Mouse (Mus musculus) liver, embryonic 14.5 days (tissue): ENCODE data around the gene Pde6b. TPM values are rescaled to one million over a fixed set of nuclear protein-coding genes. Genes with fewer than 3 reads are reported as not detected.
A peak's percentile ranks its signal among the peaks of the same experiment; 100 is the strongest.

ENCODE experiments used
- ATAC-seq: fragments of 200-750 bp; cut with Nextera tagmentation; 2 replicates; pipeline ENCODE4 v1.8.0; 2017; ENCODE audit warnings: moderate number of reproducible peaks, mild to moderate bottlenecking, moderate library complexity; ENCODE audit not compliant: insufficient read depth
- DNase-seq, 3 experiments: peaks; one replicate each; pipeline ENCODE4 v3.0.0-alpha.2; 2012 to 2013; ENCODE audit warnings: low read depth in 3 of 3, low spot score in 3 of 3
- H3K27ac ChIP-seq: fragments of 300-500 bp; sonication (generic); 2 replicates; pipeline ENCODE4 v1.5.1; 2014; ENCODE audit warnings: moderate library complexity, mild to moderate bottlenecking, control low read depth, inconsistent platforms
- H3K27me3 ChIP-seq: fragments of 300-500 bp; sonication (generic); 2 replicates; pipeline ENCODE4 v1.6.1; 2014; ENCODE audit warnings: mild to moderate bottlenecking, low read length, moderate library complexity; ENCODE audit not compliant: control insufficient read depth, insufficient read depth
- H3K36me3 ChIP-seq: fragments of 300-500 bp; sonication (generic); replicated peaks from 2 replicates; pipeline ENCODE4 v1.6.1; 2014; ENCODE audit warnings: low read depth; ENCODE audit not compliant: control insufficient read depth, insufficient read depth
- H3K4me1 ChIP-seq, 2 experiments: fragments of 200-500 bp in 1 of 2; fragments of 300-500 bp in 1 of 2; sonication (generic) in 1 of 2; replicated peaks; 2 replicates each; pipeline ENCODE4 v1.6.1; 2012 to 2014; ENCODE audit warnings: antibody characterized with exemption in 1 of 2, inconsistent platforms in 1 of 2, low read length in 1 of 2; ENCODE audit not compliant: control insufficient read depth in 2 of 2, insufficient read depth in 2 of 2
- H3K4me2 ChIP-seq: fragments of 300-500 bp; sonication (generic); 2 replicates; pipeline ENCODE4 v1.6.1; 2014; ENCODE audit warnings: low read depth, mild to moderate bottlenecking, control low read depth, moderate library complexity
- H3K4me3 ChIP-seq, 2 experiments: fragments of 200-500 bp in 1 of 2; fragments of 300-500 bp in 1 of 2; sonication (generic) in 1 of 2; 2 replicates each; pipeline ENCODE4 v1.5.1; 2012 to 2014; ENCODE audit warnings: low read depth in 2 of 2, low read length in 2 of 2, mild to moderate bottlenecking in 2 of 2, control low read depth in 1 of 2, inconsistent platforms in 1 of 2, moderate library complexity in 1 of 2; ENCODE audit not compliant: insufficient read depth in 1 of 2
- H3K9ac ChIP-seq: fragments of 300-500 bp; sonication (generic); replicated peaks from 2 replicates; pipeline ENCODE4 v1.6.1; 2014; ENCODE audit warnings: mild to moderate bottlenecking, control low read depth, moderate library complexity
- H3K9me3 ChIP-seq: fragments of 300-500 bp; sonication (generic); 2 replicates; pipeline ENCODE4 v1.6.1; 2016; ENCODE audit warnings: low read length, mixed read lengths; ENCODE audit not compliant: control insufficient read depth
- CTCF ChIP-seq: IDR thresholded peaks from 2 replicates; pipeline ENCODE4 v1.5.1; 2016; ENCODE audit warnings: antibody characterized with exemption, low read depth, control low read depth
- EP300 ChIP-seq: IDR thresholded peaks from 2 replicates; pipeline ENCODE4 v1.6.1; 2016; ENCODE audit warnings: antibody characterized with exemption, low read depth
- WGBS: fragments of 180-500 bp; shearing (Covaris S2); extraction: QIAGEN DNeasy Blood & Tissue Kit; methylation state at CpG from one replicate; pipeline ENCODE4 v1.1.7; 2014; ENCODE audit not compliant: insufficient replicate concordance; 5-methylcytosine and 5-hydroxymethylcytosine counted together
- polyA plus RNA-seq, 2 experiments: library from polyadenylated mRNA; depleted of rRNA in 1 of 2; stranded (reverse) in 1 of 2; unstranded in 1 of 2; fragments of >200 nt; fragmentation: Nextera tagmentation in 1 of 2; extraction: Ambion mirVana in 1 of 2; gene quantifications; 2 replicates each; pipeline versions ENCODE4 v1.2.1 to v1.2.3; 2012 to 2014

Gene Pde6b
- polyA plus RNA-seq, 2 experiments: 0.09 TPM; not detected in 1

DNA sequence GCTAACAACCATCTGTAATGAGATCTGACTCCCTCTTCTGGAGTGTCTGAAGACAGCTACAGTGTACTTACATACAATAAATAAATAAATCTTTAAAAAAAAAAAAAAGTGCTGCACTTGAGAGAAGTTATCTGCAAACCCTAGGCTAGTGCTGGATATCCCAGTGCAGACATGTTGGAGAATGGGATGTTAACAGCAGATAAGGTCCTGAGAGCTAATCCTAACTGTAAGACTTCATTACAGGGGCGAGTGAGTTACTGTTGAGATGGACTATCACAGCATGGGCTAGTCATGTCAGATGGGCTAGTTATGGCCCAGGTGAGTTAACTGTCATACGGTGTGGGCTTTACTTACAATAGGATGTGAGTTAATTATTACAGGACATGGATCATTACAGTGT lies 34.1 kb upstream of the Pde6b start:
- H3K36me3 ChIP-seq: no peaks in the 10 kb centered on the region
- no peak overlapping the region for H3K9ac ChIP-seq
- no peak overlapping the region for H3K27ac ChIP-seq
- no peak for DNase-seq
- peaks cover 0 to 2% of the 10 kb centered on the region in 2 experiments; a peak in 1 of 4 replicates for H3K4me1 ChIP-seq
- ATAC-seq: peak; percentile 61
- no peaks in the 10 kb centered on the region for H3K9me3 ChIP-seq
- TF ChIP-seq EP300 (peak; percentile 23; the same call in 1 of the 2 replicates), CTCF (no peak)
- H3K27me3 ChIP-seq: no peaks in the 10 kb centered on the region
- no peak overlapping the region for H3K4me2 ChIP-seq
- 41% methylated on average over 2 of the region's 2 CpGs for WGBS
- H3K4me3 ChIP-seq: no peak overlapping the region

DNA sequence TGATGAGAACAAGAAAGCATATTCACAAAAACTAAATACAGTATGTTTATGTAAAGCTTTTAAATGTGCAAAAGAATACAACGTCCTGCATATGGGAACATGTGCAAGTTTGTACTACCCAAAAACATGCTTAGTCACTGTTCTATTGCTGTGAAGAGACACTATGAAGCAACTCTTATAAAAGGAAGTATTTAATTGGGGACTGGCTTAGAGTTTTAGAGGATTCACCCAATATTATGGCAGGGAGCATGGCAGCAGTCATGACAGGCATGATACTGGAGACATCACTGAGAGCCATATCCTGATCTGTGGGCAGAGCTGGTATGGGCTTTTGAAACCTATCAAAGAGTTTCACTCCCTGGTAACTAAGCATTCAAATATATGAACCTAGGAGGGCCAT lies 30.3 kb upstream of the Pde6b start:
- ATAC-seq: no peak
- no peaks in the 10 kb centered on the region for H3K36me3 ChIP-seq
- no peak overlapping the region for H3K27ac ChIP-seq
- no peak overlapping the region for H3K4me2 ChIP-seq
- TF ChIP-seq EP300: no peak
- TF ChIP-seq CTCF: no peak
- WGBS: 70% methylated on average over 1 of the region's 1 CpGs
- no peak overlapping the region for H3K4me3 ChIP-seq
- no peak overlapping the region for H3K9ac ChIP-seq
- no peak for DNase-seq
- H3K9me3 ChIP-seq: no peaks in the 10 kb centered on the region
- H3K27me3 ChIP-seq: no peaks in the 10 kb centered on the region
- peaks cover 0 to 2% of the 10 kb centered on the region in 2 experiments; a peak in 1 of 4 replicates for H3K4me1 ChIP-seq

DNA sequence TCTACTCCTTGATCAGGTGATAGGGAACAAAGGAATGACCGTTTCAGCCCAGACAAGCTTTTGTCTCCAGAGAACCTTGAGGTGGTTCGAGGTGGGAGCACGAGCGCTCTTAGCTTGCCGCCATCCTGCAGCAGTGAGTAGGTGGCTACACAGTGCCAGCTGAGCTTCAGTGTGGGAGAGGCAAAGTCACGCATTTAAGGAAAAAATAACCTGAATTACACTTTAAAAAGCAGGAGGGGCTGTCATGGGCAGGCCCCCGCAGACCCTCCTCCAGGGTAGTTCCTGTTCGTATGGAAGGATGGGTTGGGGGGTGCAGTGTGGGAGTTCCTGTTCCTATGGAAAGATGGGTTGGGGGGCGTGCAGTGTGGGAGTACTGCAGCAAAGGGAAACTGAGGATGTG lies 28.7 kb upstream of the Pde6b start:
- no peaks in the 10 kb centered on the region for H3K9me3 ChIP-seq
- WGBS: 76% methylated on average over 9 of the region's 9 CpGs
- DNase-seq: no peak
- no peaks in the 10 kb centered on the region for H3K4me1 ChIP-seq
- H3K9ac ChIP-seq: no peak overlapping the region
- ATAC-seq: no peak
- peaks cover 10% of the 10 kb centered on the region for H3K27me3 ChIP-seq
- no peak overlapping the region for H3K27ac ChIP-seq
- H3K4me3 ChIP-seq: no peak overlapping the region
- H3K4me2 ChIP-seq: no peak overlapping the region
- no peaks in the 10 kb centered on the region for H3K36me3 ChIP-seq
- TF ChIP-seq EP300: no peak
- no peak for TF ChIP-seq CTCF

DNA sequence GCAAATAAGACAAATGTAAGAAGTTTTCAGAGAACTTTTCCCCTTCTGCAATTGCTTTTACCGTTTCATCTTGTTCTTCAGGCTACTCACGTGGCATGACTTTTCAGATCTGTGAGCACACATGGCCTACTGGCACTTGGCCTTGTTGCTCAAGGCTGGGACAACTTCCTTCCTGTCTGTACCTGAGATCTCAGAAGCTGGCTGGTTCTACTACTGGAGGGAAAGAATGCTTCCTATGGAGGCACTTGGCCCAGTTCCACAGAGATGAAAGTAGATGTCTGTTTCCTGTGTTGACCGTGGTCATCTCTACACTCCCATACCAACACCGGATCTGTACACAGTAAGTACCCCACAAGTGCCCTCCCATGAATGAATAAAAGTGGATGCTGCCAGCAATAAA lies 28.0 kb upstream of the Pde6b start:
- Histone ChIP-seq H3K4me1 (no peaks in the 10 kb centered on the region), H3K4me2 (no peak overlapping the region), H3K27ac (no peak overlapping the region), H3K27me3 (peaks cover 17% of the 10 kb centered on the region), H3K9me3 (no peaks in the 10 kb centered on the region), H3K36me3 (no peaks in the 10 kb centered on the region), H3K9ac (no peak overlapping the region), H3K4me3 (no peak overlapping the region)
- WGBS: 56% methylated on average over 4 of the region's 4 CpGs
- ATAC-seq (no peak), DNase-seq (no peak)
- no peak for TF ChIP-seq CTCF

DNA sequence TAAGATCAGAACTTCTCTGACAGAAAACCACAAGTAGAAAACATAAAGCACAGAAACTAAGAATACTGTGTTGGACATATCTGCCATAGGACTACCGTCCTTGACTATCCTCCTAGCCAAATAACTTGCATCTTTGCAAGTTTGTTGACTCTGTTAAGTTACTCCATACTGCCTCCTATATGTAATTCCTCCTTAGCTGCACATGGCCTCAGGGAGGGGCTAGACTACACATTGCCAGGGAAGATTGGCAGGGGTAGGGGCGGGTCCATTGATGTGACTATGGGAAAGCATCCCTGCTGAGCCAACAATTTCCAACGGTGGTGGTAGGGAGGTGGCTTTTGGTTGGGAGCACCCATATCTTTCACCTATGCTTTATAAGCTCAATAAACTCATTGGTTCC lies 25.9 kb upstream of the Pde6b start:
- 26% methylated on average over 3 of the region's 3 CpGs for WGBS
- TF ChIP-seq CTCF (no peak; the same call in 1 of the 2 replicates), EP300 (no peak)
- Histone ChIP-seq H3K27me3 (peaks cover 38% of the 10 kb centered on the region), H3K4me3 (no peak overlapping the region), H3K4me1 (no peaks in the 10 kb centered on the region), H3K9ac (no peak overlapping the region), H3K4me2 (no peak overlapping the region), H3K9me3 (no peaks in the 10 kb centered on the region), H3K36me3 (no peaks in the 10 kb centered on the region), H3K27ac (no peak overlapping the region)
- DNase-seq: no peak
- ATAC-seq: no peak
